In the genomic region with DNA sequence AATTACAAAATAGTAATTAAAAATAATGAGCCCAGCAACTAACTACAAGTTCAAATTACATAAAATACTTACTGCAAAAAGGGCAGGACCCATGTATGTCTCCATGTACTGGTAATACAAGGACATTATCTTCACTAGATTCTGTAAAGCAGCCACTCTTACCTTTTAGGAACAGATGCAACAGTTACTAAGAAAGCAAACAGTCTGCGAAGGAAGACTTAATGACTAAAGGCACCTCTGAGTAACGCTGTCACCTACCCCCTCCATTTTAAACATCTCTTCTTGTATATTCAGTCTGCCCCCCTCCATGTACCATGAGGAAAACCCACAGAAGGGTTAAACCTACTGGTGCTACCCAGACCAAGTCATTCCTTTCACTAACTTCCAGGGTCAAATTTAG, we compare ENCODE assay signal across 35 mouse cellular contexts.
"Had no signal": no experiment of that assay in that cellular context is flagged by ENCODE, and none has a peak within 500 bp of the region (broad histone marks: within the 10 kb centered on the region; RNA-seq: fewer than 3 reads in every experiment).

No protein-coding gene starts in this region.

- H3K4me1 ChIP-seq: heart, embryonic 10.5 days; heart, embryonic 12.5 days; hindbrain, embryonic 10.5 days; hindbrain, embryonic 12.5 days; hindbrain, embryonic 15.5 days; intestine, embryonic 15.5 days had no signal

- H3K9ac ChIP-seq: heart, embryonic 12.5 days; heart, embryonic 13.5 days; heart, embryonic 15.5 days; hindbrain, embryonic 12.5 days; hindbrain, embryonic 13.5 days; hindbrain, embryonic 14.5 days; hindbrain, embryonic 15.5 days; intestine, embryonic 15.5 days; kidney, embryonic 15.5 days had no signal

- H3K4me3 ChIP-seq: heart, embryonic 10.5 days; heart, embryonic 12.5 days; heart, embryonic 13.5 days; heart, embryonic 15.5 days; hindbrain, embryonic 10.5 days; hindbrain, embryonic 12.5 days; hindbrain, embryonic 13.5 days; hindbrain, embryonic 15.5 days; intestine, embryonic 15.5 days; kidney, embryonic 15.5 days; layer of hippocampus, adult 2 months had no signal

- DNase-seq: heart, postnatal 10 days; heart, postnatal 14 days; heart, postnatal 36 days; heart, postnatal 4 days; kidney, adult 11 months; kidney, adult 18-20 months; kidney, adult 2 months; kidney, adult 8-10 months; kidney, adult 9 months; kidney, postnatal 10 days; kidney, postnatal 14 days; kidney, postnatal 25 days; kidney, postnatal 36 days; kidney, postnatal 4 days; layer of hippocampus, adult 9-11 months; layer of hippocampus, postnatal 36 days had no signal

- H3K27me3 ChIP-seq: heart, embryonic 12.5 days; heart, embryonic 13.5 days; heart, embryonic 15.5 days; hindbrain, embryonic 12.5 days; hindbrain, embryonic 13.5 days; hindbrain, embryonic 15.5 days; intestine, embryonic 15.5 days; kidney, embryonic 15.5 days had no signal

- H3K27ac ChIP-seq: heart, embryonic 10.5 days; heart, embryonic 13.5 days; heart, embryonic 15.5 days; hindbrain, embryonic 10.5 days; hindbrain, embryonic 12.5 days; hindbrain, embryonic 13.5 days; hindbrain, embryonic 14.5 days; hindbrain, embryonic 15.5 days; hindbrain, postnatal 0 days; intestine, embryonic 15.5 days; kidney, embryonic 15.5 days; kidney, postnatal 0 days; layer of hippocampus, adult 2 months had no signal

- ATAC-seq: hindbrain, embryonic 16.5 days; hindbrain, postnatal 0 days; inflammation-experienced regulatory T-cells, adult 6 months; intestine, embryonic 15.5 days; intestine, embryonic 16.5 days; intestine, postnatal 0 days had no signal

- H3K4me2 ChIP-seq: heart, embryonic 11.5 days; heart, embryonic 12.5 days; heart, embryonic 13.5 days; heart, embryonic 15.5 days; hindbrain, embryonic 12.5 days; hindbrain, embryonic 13.5 days; hindbrain, embryonic 14.5 days; hindbrain, embryonic 15.5 days; intestine, embryonic 15.5 days; kidney, embryonic 15.5 days had no signal

- H3K9me3 ChIP-seq: heart, embryonic 10.5 days; heart, embryonic 12.5 days; heart, embryonic 13.5 days; heart, embryonic 15.5 days; hindbrain, embryonic 10.5 days; hindbrain, embryonic 12.5 days; hindbrain, embryonic 13.5 days; hindbrain, embryonic 15.5 days; intestine, embryonic 15.5 days; kidney, embryonic 15.5 days had no signal
